Mouse (Mus musculus): ENCODE data around the gene Pdf.

DNA sequence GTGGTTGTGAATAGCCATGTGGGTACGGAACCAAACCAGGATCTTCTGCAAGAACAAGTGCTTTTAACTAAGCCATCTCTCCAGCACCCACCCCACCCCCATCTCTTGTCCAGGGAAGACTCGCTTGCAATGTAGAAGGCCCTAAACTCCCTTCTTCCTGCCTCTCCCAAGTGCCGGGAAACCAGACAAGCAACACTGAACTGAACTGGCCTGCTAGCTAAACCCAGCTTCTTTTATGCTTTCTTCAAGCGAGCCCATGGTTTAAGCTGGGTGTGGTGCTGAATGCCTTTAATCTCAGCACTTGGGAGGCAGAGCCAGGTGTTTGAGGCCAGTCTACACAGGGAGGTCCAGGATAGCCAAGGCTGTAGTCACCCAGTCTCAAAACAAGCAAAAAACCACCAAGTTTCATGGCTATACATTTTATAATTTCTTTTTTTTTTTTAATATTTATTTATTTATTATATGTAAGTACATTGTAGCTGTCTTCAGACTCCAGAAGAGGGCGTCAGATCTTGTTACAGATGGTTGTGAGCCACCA, 40.2 kb upstream of the Pdf start:
- TF ChIP-seq ZC3H11A (IDR thresholded peaks at IDR 0.05; ENCODE audit: borderline replicate concordance, low read depth, low read length) (no peak), HCFC1 (IDR thresholded peaks at IDR 0.05; ENCODE audit: borderline replicate concordance, insufficient read depth, low read length) (no peak), MAFK (IDR thresholded peaks at IDR 0.05; ENCODE audit: insufficient read depth, low read depth, low read length) (no peak), ZNF384 (IDR thresholded peaks at IDR 0.05; ENCODE audit: low read depth, low read length) (no peak)

Data from ES-E14 (cell line).